Mouse (Mus musculus) gastrocnemius, postnatal 14 days (tissue): Measurements from ENCODE around the gene Epn1. TPM values are rescaled to one million over a fixed set of nuclear protein-coding genes. Genes with fewer than 3 reads are reported as not detected.
"Not testable (repeated sequence)": the region's sequence is repeated elsewhere in the genome, so short reads cannot be mapped to it uniquely, and the experiment has no call there.

Experiments
- DNase-seq: peaks from one replicate; pipeline ENCODE4 v3.0.0; 2021; ENCODE audit warnings: mixed read lengths
- intact Hi-C: fragments of 180-260 bp; cut with DNase I; formaldehyde crosslinking; loops from one replicate; pipeline ENCODE4 v1.15.1; 2025; ENCODE audit warnings: low total_unique reads
- total RNA-seq, 2 experiments: library from RNA; stranded (reverse); gene quantifications; 2 replicates each; pipeline ENCODE4 v1.2.3; 2021

The Epn1 gene
- total RNA-seq, 2 experiments from 2014 or later = 100 to 107 TPM

DNA sequence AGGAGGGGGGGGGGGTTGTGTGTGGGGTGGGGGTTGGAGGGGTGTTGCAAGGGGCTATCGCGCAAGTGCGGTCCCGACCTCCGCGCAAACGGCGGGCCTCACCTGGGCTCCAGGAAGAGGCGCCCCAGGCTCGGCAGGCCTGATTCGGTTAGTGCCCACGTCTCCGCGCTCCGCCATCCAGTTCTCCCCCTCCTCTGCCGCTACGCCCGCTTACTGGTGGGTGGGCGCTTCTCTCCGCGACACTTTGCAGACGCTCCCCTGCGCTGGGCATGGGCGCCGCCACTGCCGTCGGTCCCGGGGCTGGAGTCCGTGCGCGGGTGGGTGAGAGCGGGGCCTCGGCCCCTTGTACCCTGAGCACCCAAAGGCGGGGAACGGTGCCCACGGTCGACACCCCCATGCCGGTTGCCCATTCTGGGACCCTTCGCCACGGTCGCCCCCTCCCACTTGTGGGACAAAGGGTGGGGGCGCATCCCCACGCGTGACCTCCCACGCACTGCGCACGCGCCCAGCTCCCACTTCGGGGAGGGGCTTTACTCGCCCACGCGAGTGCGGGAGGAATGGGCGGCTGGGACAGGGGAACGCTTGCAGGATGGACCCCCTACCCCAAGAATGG lies 23.3 kb upstream of the Epn1 start:
- DNase-seq = no peak

DNA sequence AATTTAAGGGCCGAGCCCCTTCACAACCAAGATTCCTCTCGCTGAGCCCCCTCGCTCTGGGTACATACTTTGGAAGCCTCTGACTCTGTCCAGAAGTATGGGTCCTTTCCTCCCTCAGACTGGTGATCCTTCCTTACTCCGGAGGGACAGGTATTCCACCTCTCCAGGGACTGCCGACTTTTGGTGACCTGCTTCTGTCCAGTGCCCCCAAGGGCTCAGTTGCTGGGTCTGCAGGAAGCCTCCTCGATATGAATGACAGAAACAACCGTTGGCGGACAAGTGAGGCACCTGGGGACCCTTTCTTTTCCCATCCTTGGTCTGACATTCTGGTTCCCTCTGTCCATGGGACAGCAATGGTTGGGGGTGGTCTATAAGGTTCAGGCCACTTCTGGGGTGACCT lies 22.7 kb upstream of the Epn1 start:
- DNase-seq = no peak
- intact Hi-C loops = no loop called here

More for the DNA sequence above, 23.3 kb upstream of the Epn1 start:
- intact Hi-C loops = no loop called here

DNA sequence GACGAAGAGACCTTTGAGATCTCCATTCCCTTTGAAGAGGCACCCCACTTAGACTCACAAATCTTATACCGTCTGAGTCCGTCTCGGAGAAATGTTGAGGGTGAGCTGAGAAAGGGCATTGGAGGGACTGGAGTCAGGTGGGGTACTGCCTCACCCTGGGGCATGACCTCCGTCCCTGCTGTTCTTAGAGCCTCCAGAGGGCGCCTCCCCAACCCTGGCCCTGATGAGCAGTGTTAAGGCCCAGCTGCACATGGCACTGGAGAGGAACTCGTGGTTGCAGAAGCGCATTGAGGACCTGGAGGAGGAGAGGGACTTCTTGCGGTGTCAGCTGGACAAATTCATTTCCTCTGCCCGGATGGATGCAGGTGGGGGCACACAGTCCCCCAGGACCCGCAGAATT lies 22.2 kb upstream of the Epn1 start:
- intact Hi-C loops = no loop called here

DNA sequence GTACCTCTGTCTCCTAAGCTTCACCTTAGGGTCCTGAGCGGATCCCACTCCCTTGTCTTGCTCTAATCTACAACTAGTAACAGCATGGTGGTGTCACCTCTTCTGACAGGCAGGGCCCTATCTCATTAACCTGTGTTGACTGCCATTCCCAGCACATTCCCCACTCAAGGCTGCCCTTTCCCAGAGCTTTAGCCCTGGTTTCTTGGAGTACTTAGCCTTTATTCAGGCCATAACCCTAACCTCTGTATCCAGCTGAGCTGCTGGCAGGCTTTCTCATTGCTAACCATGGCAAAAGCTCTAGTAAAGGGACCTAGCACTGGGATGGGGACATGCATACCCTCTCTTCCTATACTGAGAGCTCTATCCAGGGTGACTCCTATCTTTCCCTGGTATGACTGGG lies 21.4 kb upstream of the Epn1 start:
- intact Hi-C loops = no loop called here
- no peak for DNase-seq

More for the DNA sequence above, 22.2 kb upstream of the Epn1 start:
- no peak for DNase-seq

DNA sequence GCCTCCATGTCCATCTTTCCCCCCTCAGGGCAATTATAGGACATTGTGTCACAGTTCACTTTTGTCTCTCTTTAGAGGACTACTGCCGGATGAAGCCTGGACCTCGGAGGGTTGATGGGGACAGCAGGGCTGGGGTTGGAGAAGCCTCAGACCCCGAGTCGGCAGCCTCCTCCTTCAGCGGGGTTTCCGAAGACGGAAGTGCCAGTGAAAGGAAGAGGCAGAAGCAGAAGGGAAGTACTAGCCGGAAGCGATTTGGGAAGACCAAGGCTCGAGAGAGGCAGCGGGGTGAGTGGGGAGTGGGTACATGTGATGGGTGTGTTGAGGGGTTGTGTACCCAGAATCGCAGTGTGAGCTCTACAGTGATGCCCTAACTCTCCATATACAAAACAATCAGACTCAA lies 20.6 kb upstream of the Epn1 start:
- no peak for DNase-seq
- intact Hi-C loops = no loop called here

DNA sequence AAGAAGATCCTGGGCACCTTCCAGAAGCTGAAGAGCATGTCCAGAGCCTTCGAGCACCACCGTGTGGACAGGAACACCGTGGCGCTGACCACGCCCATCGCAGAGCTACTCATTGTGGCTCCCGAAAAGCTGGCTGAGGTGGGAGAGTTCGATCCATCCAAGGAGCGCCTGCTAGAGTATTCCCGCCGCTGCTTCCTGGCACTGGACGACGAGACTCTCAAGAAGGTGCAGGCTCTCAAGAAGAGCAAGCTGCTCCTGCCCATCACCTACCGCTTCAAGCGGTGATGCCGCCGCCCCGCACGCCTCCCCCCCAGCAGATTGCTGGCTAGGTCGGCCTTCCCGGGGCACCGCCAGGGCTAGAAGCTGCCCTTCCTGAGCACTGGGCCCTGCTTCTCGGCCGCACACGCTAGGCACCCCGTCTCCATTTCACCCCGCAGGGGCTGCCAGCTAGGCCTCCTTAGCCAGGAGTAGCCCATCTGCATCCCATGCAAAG lies 19.8 kb upstream of the Epn1 start:
- intact Hi-C loops = no loop called here
- DNase-seq = peak; percentile 83

DNA sequence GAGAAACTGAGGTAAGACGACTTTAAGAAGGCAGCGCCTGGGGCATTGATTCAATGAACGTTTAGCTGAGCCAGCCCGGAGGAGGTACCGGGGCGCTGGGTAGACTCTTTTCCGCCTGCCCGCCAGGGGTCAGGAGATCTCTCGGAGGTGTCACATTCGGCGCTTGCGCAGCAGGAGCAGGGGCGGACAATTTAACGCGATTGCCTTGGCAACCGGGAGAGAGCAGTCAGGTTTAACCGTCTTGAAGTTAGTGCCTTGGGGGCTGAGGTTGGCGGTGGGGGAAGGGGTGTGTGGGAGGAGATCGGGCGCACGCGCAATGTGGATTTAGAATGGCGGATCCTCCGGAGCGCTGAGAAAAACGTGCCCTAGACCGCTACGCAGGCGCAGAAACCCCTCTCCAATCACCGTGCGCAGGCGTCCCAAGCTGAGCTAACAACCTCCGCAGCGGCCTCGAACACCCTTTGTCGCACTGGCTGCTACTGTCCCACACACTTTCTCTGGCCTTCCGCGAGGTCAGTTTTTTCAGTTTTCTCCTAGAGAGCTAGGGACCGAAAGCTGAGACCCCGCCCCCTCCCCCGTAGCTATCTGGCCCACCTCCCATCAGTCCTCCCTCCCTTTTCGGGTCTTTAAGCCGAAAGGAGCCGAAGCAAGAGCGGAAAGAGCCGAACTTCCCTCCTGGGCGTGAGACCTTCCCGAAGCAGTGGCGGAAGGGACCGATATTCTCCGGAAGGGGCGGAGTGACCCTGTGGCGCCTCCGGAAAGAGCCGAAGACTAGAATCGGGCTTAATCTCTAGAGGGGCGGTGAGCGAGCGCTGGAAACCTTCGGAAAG lies 18.9 kb upstream of the Epn1 start:
- intact Hi-C loops = no loop called here
- DNase-seq = peak; percentile 98

DNA sequence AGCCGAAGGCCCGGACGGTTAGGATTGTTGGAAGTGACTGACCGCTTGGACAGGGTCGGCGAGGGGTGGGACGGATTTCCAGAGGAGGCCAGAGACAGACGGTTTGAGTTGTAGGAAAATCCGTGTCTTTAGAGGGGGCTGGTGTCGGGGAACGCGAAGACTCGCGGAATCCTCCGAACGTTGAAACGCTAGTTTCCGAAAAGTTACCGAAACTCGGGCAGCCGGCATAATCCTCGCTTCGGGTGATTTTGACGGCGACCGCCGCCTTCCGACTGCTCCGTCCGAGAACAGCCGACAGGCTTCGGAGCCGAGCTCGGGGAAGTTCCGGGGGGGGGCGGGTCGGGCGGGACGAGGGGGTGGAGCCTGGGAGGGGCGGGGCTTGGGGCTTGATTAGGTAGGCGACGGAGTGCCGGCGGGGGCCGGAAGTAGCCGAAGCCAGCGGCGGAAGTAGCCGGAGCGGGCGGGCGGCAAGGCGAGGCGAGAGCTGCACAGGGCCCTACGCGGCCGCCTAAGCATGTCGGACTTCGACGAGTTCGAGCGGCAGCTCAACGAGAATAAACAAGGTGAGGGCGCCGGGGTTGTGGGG lies 18.2 kb upstream of the Epn1 start, which contains the start of gene U2af2:
U2af2 (plus strand) TSS at position 370 of the 586 bp plus-strand sequence.
- peak; percentile 96 for DNase-seq
- intact Hi-C loops = no loop called here

DNA sequence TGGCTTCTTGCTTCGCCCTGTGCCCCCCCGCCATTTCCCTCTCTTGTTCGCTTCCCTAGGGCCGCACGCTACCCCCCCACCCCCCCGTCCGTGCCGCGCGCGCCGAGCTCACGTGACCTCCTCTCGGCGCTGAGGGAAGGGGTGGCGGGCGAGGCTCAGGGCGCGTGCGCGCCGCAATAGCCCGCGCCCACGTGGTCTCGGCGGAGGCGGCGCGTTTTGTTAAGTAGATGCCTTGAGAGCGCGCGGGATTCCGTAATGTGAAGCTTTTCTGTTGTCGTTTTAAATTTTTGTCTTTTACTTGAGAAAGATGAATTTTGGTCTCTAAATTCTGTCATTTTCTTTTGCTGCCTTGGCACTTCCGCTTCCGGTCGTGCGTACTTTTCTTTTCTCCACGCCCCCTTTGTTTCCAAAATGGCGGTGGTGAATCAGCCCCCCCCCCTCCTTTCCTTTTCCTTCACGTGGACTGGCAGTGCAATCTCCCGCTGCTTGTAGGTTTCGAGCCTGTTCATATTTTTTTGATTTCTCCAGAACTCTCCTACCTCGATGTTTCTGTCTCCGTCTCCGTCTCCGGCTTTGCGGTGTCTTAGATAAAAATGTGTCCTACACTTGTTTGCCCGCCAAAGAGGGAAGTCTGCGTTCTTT lies 17.6 kb upstream of the Epn1 start:
- no peak for DNase-seq
- intact Hi-C loops = no loop called here

DNA sequence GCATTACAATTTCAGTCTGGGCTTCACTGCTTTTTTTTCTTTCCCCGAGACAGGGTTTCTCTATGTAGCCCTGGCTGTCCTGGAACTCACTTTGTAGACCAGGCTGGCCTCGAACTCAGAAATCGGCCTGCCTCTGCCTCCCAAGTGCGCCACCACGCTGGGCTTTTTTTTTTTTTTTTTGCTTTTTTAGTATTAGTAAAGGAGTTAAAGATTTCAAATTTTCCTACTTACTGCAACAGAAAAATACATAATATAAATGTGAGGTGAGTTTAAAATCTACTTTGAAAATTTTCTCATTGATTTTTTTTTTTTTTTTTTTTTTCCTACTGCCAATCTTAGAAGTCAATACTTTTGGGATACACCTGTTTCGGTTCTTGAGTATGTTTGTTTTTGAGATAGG lies 15.1 kb upstream of the Epn1 start:
- DNase-seq = no peak
- intact Hi-C loops = no loop called here

DNA sequence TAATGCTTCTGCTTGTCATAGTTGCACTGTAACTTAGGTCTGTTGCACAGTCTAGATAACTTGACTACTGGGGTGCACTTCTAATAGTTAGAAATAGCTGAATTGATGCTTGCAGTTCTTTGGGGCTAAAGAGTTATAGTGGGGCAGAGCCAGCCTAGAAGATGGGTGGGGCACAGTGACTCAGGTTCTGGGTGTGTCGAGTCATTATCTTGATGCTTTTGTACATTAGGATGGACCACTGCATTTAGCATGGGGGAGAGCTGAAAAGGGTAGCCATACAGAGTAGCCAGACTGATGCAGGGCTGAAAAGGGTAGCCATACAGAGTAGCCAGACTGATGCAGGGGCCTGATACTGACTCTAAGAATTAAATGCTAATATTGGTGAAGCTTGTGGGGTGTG lies 6.4 kb upstream of the Epn1 start:
- intact Hi-C loops = loop anchor here (10.0 kb wide), 1 partner anchor 1449 kb away; the partner anchor contains the start of genes Prpf31 and Tfpt

DNA sequence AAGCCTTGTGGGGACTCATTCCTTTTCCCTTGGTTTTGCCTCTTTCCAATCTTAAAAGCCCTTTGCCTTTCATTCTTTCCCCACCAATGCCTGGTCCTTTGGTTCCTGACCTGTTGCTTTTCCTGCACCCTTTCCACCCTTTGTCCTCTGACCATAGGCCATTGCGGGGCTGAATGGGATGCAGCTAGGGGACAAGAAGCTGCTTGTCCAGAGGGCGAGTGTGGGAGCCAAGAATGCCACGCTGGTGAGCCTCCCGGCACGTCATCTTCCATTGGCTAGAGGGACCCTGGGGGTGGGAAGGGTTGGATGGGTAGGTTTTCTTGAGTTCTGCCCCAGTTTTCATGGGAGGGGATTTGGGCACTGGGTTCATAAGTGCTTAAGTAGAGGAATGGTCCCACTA lies 5.1 kb upstream of the Epn1 start:
- intact Hi-C loops = loop anchor here (10.0 kb wide), 1 partner anchor 1450 kb away; the partner anchor contains the start of genes Prpf31 and Tfpt
- no peak for DNase-seq

More for the DNA sequence above, 6.4 kb upstream of the Epn1 start:
- DNase-seq = no peak

DNA sequence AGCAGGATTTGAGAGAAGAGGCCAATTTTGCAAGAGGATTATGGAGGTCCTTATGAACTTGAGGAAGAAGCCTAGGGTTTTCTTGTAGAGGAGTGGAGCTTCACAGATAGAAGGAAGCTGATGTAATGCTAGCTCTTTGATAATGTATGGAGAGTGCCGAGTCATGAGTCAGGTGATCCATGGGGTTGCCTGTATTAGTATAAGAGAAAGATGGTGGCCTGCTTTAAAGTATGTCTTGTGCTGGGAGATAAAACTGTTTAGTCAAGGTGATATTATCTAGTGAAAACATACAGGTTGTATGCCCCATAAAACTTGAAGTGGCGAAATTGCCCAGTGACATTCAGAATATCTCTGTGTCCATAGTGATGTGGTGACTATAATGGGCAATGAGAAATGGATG lies 3.1 kb upstream of the Epn1 start:
- no peak for DNase-seq
- intact Hi-C loops = loop anchor here (10.0 kb wide), 1 partner anchor 1452 kb away; the partner anchor contains the start of genes Prpf31 and Tfpt

DNA sequence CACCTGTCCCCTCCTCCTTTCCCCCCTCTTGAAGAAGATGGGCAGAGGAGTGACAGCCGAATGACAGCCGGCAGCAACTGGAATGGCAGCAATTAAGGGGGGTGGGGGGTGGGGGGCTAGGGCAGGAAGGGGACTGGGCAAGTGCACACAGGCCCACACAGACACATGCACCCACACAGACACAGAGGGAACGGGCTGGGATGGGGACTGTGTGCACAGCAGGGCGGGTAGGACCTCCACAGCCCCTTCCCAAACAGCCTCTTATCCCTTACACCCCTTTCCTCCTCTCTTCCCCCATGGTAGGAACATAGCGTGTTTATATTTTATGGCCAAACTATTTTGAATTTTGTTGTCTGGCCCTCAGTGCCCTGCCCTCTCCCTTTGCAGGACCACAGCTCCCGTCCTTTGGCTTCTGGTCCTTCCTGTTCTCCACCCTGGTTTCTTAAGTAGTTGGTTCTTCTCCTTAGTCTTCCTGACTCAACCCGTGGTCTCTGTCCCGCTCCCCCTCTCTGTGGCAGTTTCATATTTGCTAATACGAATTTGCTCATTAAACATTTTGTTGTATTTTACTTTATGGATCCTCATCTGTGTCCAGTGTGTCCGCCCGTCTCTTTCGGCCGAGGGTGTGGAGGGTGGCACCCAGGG lies 548 bp upstream of the Epn1 start:
- DNase-seq = not testable (repeated sequence)
- intact Hi-C loops = loop anchor here (10.0 kb wide), 1 partner anchor 1455 kb away; the partner anchor contains the start of genes Prpf31 and Tfpt

DNA sequence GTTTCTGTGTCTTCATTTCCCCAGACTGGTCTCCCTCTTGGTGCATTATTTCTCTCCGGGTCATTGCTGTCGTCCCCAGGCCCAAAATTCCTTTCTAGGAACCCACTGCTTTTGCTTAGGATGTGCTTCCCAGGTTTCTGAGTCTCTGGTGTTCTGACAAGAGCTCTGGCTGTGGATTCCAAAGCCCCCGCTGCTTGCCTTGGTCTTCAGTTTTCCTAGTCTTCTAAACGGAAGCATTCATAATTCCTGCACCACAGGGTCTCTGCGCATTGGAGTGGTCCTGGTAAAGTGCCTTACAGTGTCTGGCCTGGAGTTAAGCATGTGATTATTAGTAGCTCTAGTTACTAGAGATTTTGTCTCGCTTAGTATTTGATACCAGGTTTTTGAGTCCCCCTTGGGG lies 780 bp downstream of the Epn1 start:
- intact Hi-C loops = no loop called here
- DNase-seq = no peak

DNA sequence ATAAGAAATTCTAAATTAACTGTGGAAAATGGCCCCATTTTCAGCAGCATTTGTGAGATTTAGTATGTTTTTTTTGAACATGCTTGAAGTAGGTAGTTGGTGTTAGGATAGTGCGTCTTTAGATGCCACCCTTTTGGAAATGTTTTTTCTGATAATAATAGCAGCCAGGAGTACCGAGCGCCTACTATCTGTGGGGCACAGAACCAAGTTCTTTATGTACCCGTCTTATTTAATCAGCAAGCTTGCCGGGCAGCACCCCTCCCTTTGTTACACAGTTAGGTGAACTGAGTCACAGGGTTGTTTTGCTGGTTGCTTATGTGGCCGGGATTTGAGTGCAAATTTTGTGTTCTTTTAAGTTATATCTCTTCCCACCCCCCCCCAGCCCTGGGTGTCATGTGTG lies 1.2 kb downstream of the Epn1 start:
- DNase-seq = no peak
- intact Hi-C loops = no loop called here

DNA sequence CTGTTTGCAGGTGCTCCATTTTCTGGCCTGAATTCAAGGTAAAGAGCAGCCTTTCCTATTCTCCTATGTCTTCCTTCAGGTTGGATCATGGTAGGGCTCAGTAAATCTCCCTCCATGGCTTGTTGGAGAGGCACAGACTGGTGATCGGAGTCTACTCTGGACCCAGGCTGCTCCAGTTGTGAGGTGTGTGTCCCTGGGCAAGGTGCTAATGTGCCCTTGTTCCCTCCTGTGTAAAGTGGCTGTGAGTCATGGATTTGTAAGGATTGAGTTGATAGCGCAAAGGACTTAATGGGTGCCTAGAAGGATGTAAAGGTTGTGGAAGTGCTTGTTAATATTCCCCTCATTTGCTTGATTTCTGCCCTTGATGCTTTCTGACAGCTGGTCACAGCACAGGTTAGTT lies 1.9 kb downstream of the Epn1 start:
- intact Hi-C loops = no loop called here
- no peak for DNase-seq

DNA sequence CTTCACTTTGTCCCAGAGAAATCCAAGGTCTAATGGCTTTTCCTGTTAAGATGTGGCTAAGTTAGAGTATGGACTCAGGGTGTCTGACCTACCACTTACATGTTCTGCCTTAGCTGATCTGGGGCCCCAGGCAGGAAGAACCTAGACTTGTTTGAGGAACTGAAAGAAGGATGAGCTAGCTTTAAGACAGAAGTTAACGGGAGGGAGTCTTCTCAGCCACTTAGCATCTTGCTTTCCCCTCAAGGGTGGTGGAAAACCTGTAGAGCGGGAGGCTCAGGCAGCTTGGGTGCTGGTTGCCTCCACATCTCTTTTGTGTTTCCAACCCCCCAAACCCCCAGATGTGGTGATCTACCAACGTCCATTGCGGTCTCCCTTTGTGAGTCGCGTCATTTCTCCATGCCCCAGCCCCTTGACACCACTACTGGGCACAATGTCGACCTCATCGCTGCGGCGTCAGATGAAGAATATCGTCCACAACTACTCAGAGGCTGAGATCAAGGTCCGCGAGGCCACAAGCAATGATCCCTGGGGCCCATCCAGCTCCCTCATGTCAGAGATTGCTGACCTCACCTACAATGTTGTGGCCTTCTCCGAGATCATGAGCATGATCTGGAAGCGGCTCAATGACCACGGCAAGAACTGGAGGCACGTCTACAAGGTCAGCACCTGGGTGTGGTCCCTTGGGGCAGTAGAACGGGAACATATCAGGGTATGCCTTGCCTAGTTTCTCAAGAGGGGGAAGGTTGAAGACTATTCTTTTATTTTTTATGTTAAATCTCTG lies 3.5 kb downstream of the Epn1 start:
- intact Hi-C loops = no loop called here
- no peak for DNase-seq

DNA sequence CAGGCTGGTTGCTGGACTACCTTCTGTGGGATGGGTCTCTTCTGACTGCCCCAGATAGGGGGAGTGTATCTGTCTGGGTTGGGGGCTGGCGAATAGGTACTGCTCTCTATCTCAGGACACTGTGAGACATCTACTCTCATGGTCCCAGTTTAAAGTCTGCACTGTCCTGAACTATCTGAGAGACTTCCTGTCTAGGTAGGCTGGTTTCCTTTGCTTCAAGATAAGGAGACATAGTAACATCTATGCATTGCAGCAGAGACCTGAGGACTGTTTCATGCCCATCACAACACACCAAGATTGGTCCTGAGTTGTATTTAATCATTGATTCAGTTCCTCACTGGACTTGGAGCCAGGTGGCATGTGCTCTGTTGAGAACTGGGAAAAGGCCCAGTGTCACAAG lies 5.5 kb downstream of the Epn1 start:
- intact Hi-C loops = no loop called here
- DNase-seq = no peak
